Mouse (Mus musculus) left cerebral cortex, postnatal 14 days (tissue): Measurements from ENCODE around the gene Zfp969. TPM values are rescaled to one million over a fixed set of nuclear protein-coding genes. Genes with fewer than 3 reads are reported as not detected.
"Not testable (repeated sequence)": the region's sequence is repeated elsewhere in the genome, so short reads cannot be mapped to it uniquely, and the experiment has no call there.

ENCODE experiments used
- DNase-seq, 2 experiments: peaks; one replicate each; pipeline ENCODE4 v3.0.0; 2021 to 2022; ENCODE audit warnings: low spot score in 2 of 2, mixed read lengths in 1 of 2
- intact Hi-C: fragments of 180-260 bp; cut with DNase I; formaldehyde crosslinking; loops from one replicate; pipeline ENCODE4 v1.15.1; 2025
- long read RNA-seq, 2 experiments: library from polyadenylated mRNA; stranded (forward); transcript quantifications; one replicate each; pipeline ENCODE4 v2.0.0; 2021
- total RNA-seq, 2 experiments: library from RNA; stranded (reverse); gene quantifications; 2 replicates each; pipeline ENCODE4 v1.2.3; 2021

Gene Zfp969
- total RNA-seq: 1 to 10 TPM in 1 of 2 experiments, not detected in 1; 3.4 TPM
- long read RNA-seq, experiment 1: 0 reads
- long read RNA-seq, experiment 2: 0 reads

DNA sequence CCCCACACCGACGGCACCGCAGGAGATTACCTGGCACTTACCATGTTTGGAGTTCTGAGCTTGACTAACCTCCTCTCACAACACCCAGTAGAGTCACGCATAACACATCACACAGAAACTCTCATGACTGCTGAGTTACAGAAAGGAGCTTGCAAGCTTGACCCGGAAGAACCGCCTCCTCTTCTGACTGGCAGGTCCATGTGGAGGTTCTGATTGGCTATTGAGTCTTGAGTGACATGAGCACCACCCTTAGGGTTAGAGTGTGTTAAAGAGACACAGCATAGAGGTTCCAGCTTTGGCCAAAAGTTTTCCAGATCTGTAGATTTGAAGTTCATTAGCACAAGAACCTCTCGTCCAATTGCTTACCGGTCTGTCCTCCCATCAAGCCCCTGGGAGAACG is at the start of gene Zfp969:
Gene Zfp969, minus strand, starts transcription at position 101 of the 400 bp plus-strand sequence.
- intact Hi-C loops: not testable (repeated sequence)

DNA sequence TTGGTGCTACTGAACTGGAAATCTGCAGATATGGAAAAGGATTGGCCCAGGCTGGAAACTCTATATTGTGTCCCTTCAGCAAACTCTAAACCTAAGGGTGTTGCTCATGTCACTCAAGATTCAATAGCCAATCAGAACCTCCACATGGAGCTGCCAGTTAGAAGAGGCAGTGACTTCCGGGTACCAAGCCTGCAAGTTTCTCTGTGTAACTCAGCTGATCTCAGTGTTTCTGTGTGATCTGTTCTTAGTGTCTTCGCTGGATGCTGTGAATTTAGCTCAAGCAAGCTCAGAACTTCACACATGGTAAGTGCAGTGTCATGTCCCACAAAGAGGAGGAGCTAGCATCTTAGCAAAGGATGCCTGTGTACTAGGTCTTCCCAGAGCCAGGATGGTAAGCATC is 37.8 kb upstream of the Zfp969 start, which contains the start of gene Gm2007:
Gene Gm2007, plus strand, starts transcription at position 301 of the 400 bp plus-strand sequence.
- intact Hi-C loops, DNase-seq: not testable (repeated sequence)

More for the DNA sequence above, at the start of gene Zfp969:
- DNase-seq: not testable (repeated sequence)

DNA sequence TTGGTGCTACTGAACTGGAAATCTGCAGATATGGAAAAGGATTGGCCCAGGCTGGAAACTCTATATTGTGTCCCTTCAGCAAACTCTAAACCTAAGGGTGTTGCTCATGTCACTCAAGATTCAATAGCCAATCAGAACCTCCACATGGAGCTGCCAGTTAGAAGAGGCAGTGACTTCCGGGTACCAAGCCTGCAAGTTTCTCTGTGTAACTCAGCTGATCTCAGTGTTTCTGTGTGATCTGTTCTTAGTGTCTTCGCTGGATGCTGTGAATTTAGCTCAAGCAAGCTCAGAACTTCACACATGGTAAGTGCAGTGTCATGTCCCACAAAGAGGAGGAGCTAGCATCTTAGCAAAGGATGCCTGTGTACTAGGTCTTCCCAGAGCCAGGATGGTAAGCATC is 59.8 kb downstream of the Zfp969 start, which contains the start of gene Gm11007:
Gene Gm11007, plus strand, starts transcription at position 301 of the 400 bp plus-strand sequence.
- intact Hi-C loops, DNase-seq: not testable (repeated sequence)

Other genes starting within 250 kb of the Zfp969 start
- gene Zfp965, start 233.7 kb downstream of the Zfp969 start, total RNA-seq: 1 to 10 TPM; 4.3 to 6.2 TPM
- gene Gm11007, start 59.7 kb downstream of the Zfp969 start, total RNA-seq: not detected
- not detected for gene Gm2007, start 37.9 kb upstream of the Zfp969 start, total RNA-seq
- gene Gm14288, start 97.4 kb upstream of the Zfp969 start, total RNA-seq: 1 to 10 TPM in 1 of 2 experiments, not detected in 1; 8.4 TPM
- 10 to 100 TPM; 52.9 to 57.0 TPM for gene Gm6710, start 165.6 kb upstream of the Zfp969 start, total RNA-seq
- 1 to 10 TPM; 4.4 TPM for gene Zfp966, start 227.5 kb upstream of the Zfp969 start, total RNA-seq